Mouse (Mus musculus): ENCODE measurements around the gene Ints12. TPM values are rescaled to one million over a fixed set of nuclear protein-coding genes. Genes with fewer than 3 reads are reported as not detected.
A peak's percentile ranks its signal among the peaks of the same experiment; 100 is the strongest.

Gene Ints12
- polyA plus RNA-seq (2015; fragmentation: Nextera tagmentation; extraction: Ambion mirVana) = 21.0 and 22.0 TPM in 2 replicates

DNA sequence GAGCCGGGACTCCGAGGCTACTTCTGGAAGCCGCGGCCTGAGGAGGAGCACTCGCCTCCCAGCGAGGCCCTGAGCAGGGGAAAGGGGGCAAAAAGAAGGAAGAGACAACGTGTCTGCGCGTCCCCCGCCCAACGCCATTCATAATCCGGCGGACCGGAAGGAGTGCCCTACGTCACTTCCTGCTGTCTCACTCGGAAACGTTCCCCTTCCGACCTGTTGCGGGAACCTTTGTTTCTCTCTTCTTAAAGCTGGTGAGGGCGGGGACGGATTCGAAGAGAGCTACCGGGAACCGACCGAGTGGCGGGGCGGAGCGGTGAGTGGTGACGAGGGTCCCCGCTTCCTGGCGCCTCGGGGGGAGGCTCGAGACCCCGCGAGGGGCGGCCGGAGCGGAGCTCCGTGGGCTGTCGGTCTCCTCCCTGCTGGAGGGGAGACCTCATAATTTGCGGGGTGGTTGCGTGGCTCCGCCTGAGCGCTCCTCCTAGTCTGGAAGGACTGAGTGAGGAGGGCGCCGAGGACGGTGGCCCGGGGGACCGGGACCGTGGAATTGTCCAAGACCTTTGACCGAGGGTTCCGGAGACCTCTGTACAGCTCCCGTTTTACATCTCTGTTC, at the start of gene Ints12, which contains the start of gene Gstcd:
Gene Ints12, plus strand, starts transcription at position 177 of the 610 bp plus-strand sequence.
Gene Gstcd, minus strand, starts transcription at position 370 of the 610 bp plus-strand sequence.
- peak within 1 kb of the TSS; percentile 96 for H3K9ac ChIP-seq
- H3K4me3 ChIP-seq = peak within 1 kb of the TSS; percentile 86
- H3K9me3 ChIP-seq = no peaks in the 10 kb centered on the region
- no peaks in the 10 kb centered on the region for H3K27me3 ChIP-seq
- under 1% methylated on average over 53 of the region's 53 CpGs for WGBS
- H3K36me3 ChIP-seq = no peaks in the 10 kb centered on the region
- H3K4me2 ChIP-seq = peak within 1 kb of the TSS; percentile 63
- peaks cover 13% of the 10 kb centered on the region for H3K4me1 ChIP-seq
- peak within 1 kb of the TSS; percentile 99 for H3K27ac ChIP-seq
- peak; percentile 98 for ATAC-seq (ENCODE audit: insufficient number of reproducible peaks, insufficient read depth, low FRiP score, low TSS enrichment, low read depth)

- no peak overlapping the region for H3K4me3 ChIP-seq
- H3K9me3 ChIP-seq = no peaks in the 10 kb centered on the region
- no peak for ATAC-seq (ENCODE audit: insufficient number of reproducible peaks, insufficient read depth, low FRiP score, low TSS enrichment, low read depth)
- no peak overlapping the region for H3K9ac ChIP-seq
- no peaks in the 10 kb centered on the region for H3K4me1 ChIP-seq
- WGBS = 83% methylated on average over 2 of the region's 2 CpGs
- peaks cover 9% of the 10 kb centered on the region for H3K36me3 ChIP-seq
- H3K4me2 ChIP-seq = no peak overlapping the region
- H3K27me3 ChIP-seq = no peaks in the 10 kb centered on the region
- H3K27ac ChIP-seq = no peak overlapping the region
These were observed 39.6 kb upstream of the Ints12 start for GRCm38 (mm10) chr3:133052068-133052467.

DNA sequence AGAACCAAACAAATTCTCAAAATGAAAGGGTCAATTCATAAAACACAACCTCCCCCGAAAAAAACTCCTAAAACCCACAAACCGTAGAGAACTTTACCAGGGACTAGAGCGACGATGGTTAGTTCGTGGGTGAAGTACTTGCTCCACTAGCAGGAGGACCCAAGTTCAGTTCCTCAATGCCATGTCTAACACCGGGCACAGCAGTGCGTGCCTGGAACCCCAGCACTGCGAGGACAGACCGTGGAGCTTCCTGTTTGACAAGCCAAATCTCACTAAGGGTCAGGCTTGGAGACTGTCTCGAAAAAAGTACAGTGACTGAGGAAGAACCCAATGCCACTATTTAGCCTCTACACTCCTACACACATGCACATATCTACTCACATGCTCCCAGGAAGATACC, 16.1 kb upstream of the Ints12 start:
- Histone ChIP-seq H3K27me3 (no peaks in the 10 kb centered on the region), H3K27ac (no peak overlapping the region), H3K9ac (no peak overlapping the region), H3K4me1 (no peaks in the 10 kb centered on the region), H3K36me3 (peaks cover 13% of the 10 kb centered on the region), H3K4me3 (no peak overlapping the region), H3K9me3 (no peaks in the 10 kb centered on the region), H3K4me2 (no peak overlapping the region)
- no peak for ATAC-seq (ENCODE audit: insufficient number of reproducible peaks, insufficient read depth, low FRiP score, low TSS enrichment, low read depth)
- WGBS = 95% methylated on average over 10 of the region's 10 CpGs

- H3K36me3 ChIP-seq = peaks cover 37% of the 10 kb centered on the region
- H3K4me1 ChIP-seq = no peaks in the 10 kb centered on the region
- WGBS = 90% methylated on average over 5 of the region's 5 CpGs
- ATAC-seq (ENCODE audit: insufficient number of reproducible peaks, insufficient read depth, low FRiP score, low TSS enrichment, low read depth) = no peak
- no peaks in the 10 kb centered on the region for H3K27me3 ChIP-seq
- H3K9ac ChIP-seq = no peak overlapping the region
- H3K9me3 ChIP-seq = no peaks in the 10 kb centered on the region
- no peak overlapping the region for H3K4me2 ChIP-seq
- no peak overlapping the region for H3K27ac ChIP-seq
- H3K4me3 ChIP-seq = no peak overlapping the region
These were observed 8.9 kb upstream of the Ints12 start for GRCm38 (mm10) chr3:133082736-133083135.

DNA sequence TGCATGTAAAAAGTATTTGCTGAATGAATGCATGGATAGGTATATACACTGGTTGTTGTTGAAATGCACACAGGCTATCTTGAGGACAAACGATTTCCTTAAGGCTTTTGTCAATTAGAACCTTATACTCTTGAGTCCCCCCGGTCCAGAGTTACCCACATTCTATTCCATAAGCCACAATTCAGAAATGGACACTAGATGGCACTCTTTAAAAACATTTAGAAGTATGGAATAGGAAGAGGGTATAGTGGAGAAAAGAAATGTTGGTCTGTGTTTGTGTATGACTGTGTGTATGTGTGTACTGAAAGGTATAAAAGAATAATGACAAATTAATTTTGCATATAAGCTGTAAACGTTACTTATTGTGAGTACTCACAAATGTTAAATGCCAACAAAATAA, 5.8 kb upstream of the Ints12 start:
- 48% methylated on average over 3 of the region's 3 CpGs for whole genome bisulfite sequencing
- peaks cover 31% of the 10 kb centered on the region for H3K36me3 ChIP-seq
- no peak overlapping the region for H3K27ac ChIP-seq
- no peaks in the 10 kb centered on the region for H3K9me3 ChIP-seq
- no peaks in the 10 kb centered on the region for H3K4me1 ChIP-seq
- ATAC-seq (ENCODE audit: insufficient number of reproducible peaks, insufficient read depth, low FRiP score, low TSS enrichment, low read depth) = no peak
- no peak overlapping the region for H3K4me2 ChIP-seq
- H3K27me3 ChIP-seq = no peaks in the 10 kb centered on the region
- H3K9ac ChIP-seq = no peak overlapping the region
- H3K4me3 ChIP-seq = no peak overlapping the region

GRCm38 (mm10) chr3:133090247-133091120, 1.2 kb upstream of the Ints12 start:
- Histone ChIP-seq H3K4me3 (peak overlapping the region; percentile 86), H3K36me3 (no peaks in the 10 kb centered on the region), H3K4me1 (peaks cover 13% of the 10 kb centered on the region), H3K27me3 (no peaks in the 10 kb centered on the region), H3K9me3 (no peaks in the 10 kb centered on the region), H3K9ac (peak overlapping the region; percentile 96), H3K4me2 (peak overlapping the region; percentile 63), H3K27ac (peak overlapping the region; percentile 99)
- no peak for ATAC-seq (ENCODE audit: insufficient number of reproducible peaks, insufficient read depth, low FRiP score, low TSS enrichment, low read depth)
- 4% methylated on average over 11 of the region's 11 CpGs for WGBS

GRCm38 (mm10) chr3:133091121-133091663, 448 bp upstream of the Ints12 start:
- ATAC-seq (ENCODE audit: insufficient number of reproducible peaks, insufficient read depth, low FRiP score, low TSS enrichment, low read depth) = peak; percentile 81
- Histone ChIP-seq H3K4me3 (peak overlapping the region; percentile 86), H3K27me3 (no peaks in the 10 kb centered on the region), H3K4me1 (peaks cover 13% of the 10 kb centered on the region), H3K4me2 (peak overlapping the region; percentile 63), H3K27ac (peak overlapping the region; percentile 99), H3K9ac (peak overlapping the region; percentile 96), H3K36me3 (no peaks in the 10 kb centered on the region), H3K9me3 (no peaks in the 10 kb centered on the region)
- under 1% methylated on average over 42 of the region's 44 CpGs for WGBS

- no peak for ATAC-seq (ENCODE audit: insufficient number of reproducible peaks, insufficient read depth, low FRiP score, low TSS enrichment, low read depth)
These were observed 724 bp downstream of the Ints12 start for GRCm38 (mm10) chr3:133092274-133092853.

DNA sequence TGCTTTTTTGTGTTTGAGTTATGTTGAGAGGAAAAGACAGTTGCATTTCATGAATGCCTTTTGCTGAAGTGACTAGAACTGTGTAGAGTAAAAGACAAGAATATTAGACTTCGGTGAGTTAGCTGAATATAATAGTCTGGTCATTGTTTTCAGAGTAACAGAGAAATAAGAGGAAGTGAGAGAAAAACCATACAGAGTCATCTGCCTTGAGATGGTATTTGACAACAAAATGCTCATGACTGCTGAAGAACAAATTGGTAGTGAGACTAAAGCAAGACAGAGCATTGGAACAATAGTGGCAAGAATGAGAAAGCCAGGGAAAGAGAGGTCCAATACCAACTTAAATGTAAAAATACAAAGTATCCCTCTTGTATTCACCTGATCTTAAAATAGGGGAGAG, 1.3 kb downstream of the Ints12 start:
- ATAC-seq (ENCODE audit: insufficient number of reproducible peaks, insufficient read depth, low FRiP score, low TSS enrichment, low read depth) = no peak
- Histone ChIP-seq H3K4me3 (peak overlapping the region; percentile 86), H3K4me2 (peak overlapping the region; percentile 63), H3K4me1 (peaks cover 13% of the 10 kb centered on the region), H3K9ac (peak overlapping the region; percentile 96; the same call in 1 of the 2 replicates), H3K27ac (no peak overlapping the region), H3K36me3 (peaks cover 6% of the 10 kb centered on the region), H3K27me3 (no peaks in the 10 kb centered on the region), H3K9me3 (no peaks in the 10 kb centered on the region)
- WGBS = 92% methylated on average over 1 of the region's 1 CpGs

More at GRCm38 (mm10) chr3:133092274-133092853, 724 bp downstream of the Ints12 start:
- Histone ChIP-seq H3K36me3 (peaks cover 3% of the 10 kb centered on the region; the same call in 1 of the 2 replicates), H3K9ac (peak overlapping the region; percentile 96), H3K4me2 (peak overlapping the region; percentile 63), H3K4me3 (peak overlapping the region; percentile 86), H3K27me3 (no peaks in the 10 kb centered on the region), H3K9me3 (no peaks in the 10 kb centered on the region), H3K4me1 (peaks cover 13% of the 10 kb centered on the region), H3K27ac (peak overlapping the region; percentile 99)
- 0% methylated on average over 7 of the region's 7 CpGs for WGBS

GRCm38 (mm10) chr3:133094305-133094704, 2.7 kb downstream of the Ints12 start:
- Histone ChIP-seq H3K4me1 (peaks cover 13% of the 10 kb centered on the region), H3K4me2 (no peak overlapping the region), H3K27me3 (no peaks in the 10 kb centered on the region), H3K27ac (no peak overlapping the region), H3K36me3 (peaks cover 18% of the 10 kb centered on the region), H3K9ac (no peak overlapping the region), H3K4me3 (no peak overlapping the region), H3K9me3 (no peaks in the 10 kb centered on the region)
- no peak for ATAC-seq (ENCODE audit: insufficient number of reproducible peaks, insufficient read depth, low FRiP score, low TSS enrichment, low read depth)
- WGBS = 85% methylated on average over 1 of the region's 1 CpGs

GRCm38 (mm10) chr3:133097936-133098335, 6.3 kb downstream of the Ints12 start:
- Histone ChIP-seq H3K9ac (no peak overlapping the region), H3K27me3 (no peaks in the 10 kb centered on the region), H3K36me3 (peaks cover 40% of the 10 kb centered on the region), H3K4me2 (no peak overlapping the region), H3K27ac (no peak overlapping the region), H3K4me1 (peaks cover 7% of the 10 kb centered on the region), H3K4me3 (no peak overlapping the region), H3K9me3 (no peaks in the 10 kb centered on the region)
- 95% methylated on average over 6 of the region's 6 CpGs for WGBS
- ATAC-seq (ENCODE audit: insufficient number of reproducible peaks, insufficient read depth, low FRiP score, low TSS enrichment, low read depth) = no peak

All from embryonic facial prominence, embryonic 13.5 days (tissue).